Mouse (Mus musculus): ENCODE data around the gene Soat1. TPM values are rescaled to one million over a fixed set of nuclear protein-coding genes. Genes with fewer than 3 reads are reported as not detected.
A peak's percentile ranks its signal among the peaks of the same experiment; 100 is the strongest.
"Not testable (repeated sequence)": the region's sequence is repeated elsewhere in the genome, so short reads cannot be mapped to it uniquely, and the experiment has no call there.

Gene Soat1
- polyA plus RNA-seq (2014; fragmentation: Nextera tagmentation; extraction: Ambion mirVana): 6.9 and 10.9 TPM in 2 replicates

GRCm38 (mm10) chr1:156473961-156474503 is at the start of gene Soat1:
Gene Soat1, minus strand, starts transcription at chr1:156474331.
- Histone ChIP-seq H3K4me2 (ENCODE audit: low read length) (peak within 1 kb of the TSS; percentile 75), H3K4me3 (replicated peaks; ENCODE audit: low read depth, low read length) (peak within 1 kb of the TSS; percentile 85), H3K9ac (replicated peaks; ENCODE audit: low read length) (peak within 1 kb of the TSS; percentile 77), H3K27me3 (ENCODE audit: control insufficient read depth, insufficient read depth, low read length) (no peaks in the 10 kb centered on the region), H3K27ac (replicated peaks; ENCODE audit: low read depth, low read length) (0 out of 2 replicates have a peak within 1 kb of the TSS, but pooled peaks have one; percentile 55), H3K9me3 (ENCODE audit: control insufficient read depth, low read length) (0 out of 2 replicates have a peak, but pooled peaks cover 3% of the 10 kb centered on the region), H3K36me3 (ENCODE audit: control insufficient read depth, insufficient read depth, low read length) (no peaks in the 10 kb centered on the region), H3K4me1 (ENCODE audit: control insufficient read depth, insufficient read depth, low read length) (peaks cover 7% of the 10 kb centered on the region)
- WGBS: 0% methylated on average over 46 of the region's 46 CpGs
- DNase-seq (peak; percentile 92), ATAC-seq (ENCODE audit: low FRiP score, low TSS enrichment) (peak; percentile 98)

GRCm38 (mm10) chr1:156523842-156524241 is 49.7 kb upstream of the Soat1 start, which contains the start of gene Gm10031:
Gene Gm10031, plus strand, starts transcription at chr1:156524012.
- not testable (repeated sequence) for H3K9me3 ChIP-seq (ENCODE audit: control insufficient read depth, low read length); H3K4me2 ChIP-seq (ENCODE audit: low read length); H3K4me3 ChIP-seq (replicated peaks; ENCODE audit: low read depth, low read length); H3K27ac ChIP-seq (replicated peaks; ENCODE audit: low read depth, low read length); DNase-seq; H3K27me3 ChIP-seq (ENCODE audit: control insufficient read depth, insufficient read depth, low read length); H3K36me3 ChIP-seq (ENCODE audit: control insufficient read depth, insufficient read depth, low read length); H3K9ac ChIP-seq (replicated peaks; ENCODE audit: low read length); ATAC-seq (ENCODE audit: low FRiP score, low TSS enrichment); H3K4me1 ChIP-seq (ENCODE audit: control insufficient read depth, insufficient read depth, low read length)
- 94% methylated on average over 21 of the region's 22 CpGs for WGBS

- Histone ChIP-seq H3K27me3 (ENCODE audit: control insufficient read depth, insufficient read depth, low read length) (no peaks in the 10 kb centered on the region), H3K9ac (replicated peaks; ENCODE audit: low read length) (no peak overlapping the region), H3K4me3 (replicated peaks; ENCODE audit: low read depth, low read length) (no peak overlapping the region), H3K4me2 (ENCODE audit: low read length) (no peak overlapping the region), H3K36me3 (ENCODE audit: control insufficient read depth, insufficient read depth, low read length) (no peaks in the 10 kb centered on the region), H3K27ac (replicated peaks; ENCODE audit: low read depth, low read length) (no peak overlapping the region), H3K9me3 (ENCODE audit: control insufficient read depth, low read length) (no peaks in the 10 kb centered on the region), H3K4me1 (ENCODE audit: control insufficient read depth, insufficient read depth, low read length) (no peaks in the 10 kb centered on the region)
- DNase-seq: peak; percentile 15
- no peak for ATAC-seq (ENCODE audit: low FRiP score, low TSS enrichment)
- WGBS: 49% methylated on average over 15 of the region's 15 CpGs
These were observed 47.8 kb upstream of the Soat1 start for GRCm38 (mm10) chr1:156521796-156522517.

- no peaks in the 10 kb centered on the region for H3K9me3 ChIP-seq (ENCODE audit: control insufficient read depth, low read length)
- H3K9ac ChIP-seq (replicated peaks; ENCODE audit: low read length): no peak overlapping the region
- no peak overlapping the region for H3K4me2 ChIP-seq (ENCODE audit: low read length)
- DNase-seq (no peak), ATAC-seq (ENCODE audit: low FRiP score, low TSS enrichment) (no peak)
- 85% methylated on average over 3 of the region's 3 CpGs for WGBS
- H3K36me3 ChIP-seq (ENCODE audit: control insufficient read depth, insufficient read depth, low read length): no peaks in the 10 kb centered on the region
- H3K27ac ChIP-seq (replicated peaks; ENCODE audit: low read depth, low read length): no peak overlapping the region
- no peaks in the 10 kb centered on the region for H3K4me1 ChIP-seq (ENCODE audit: control insufficient read depth, insufficient read depth, low read length)
- no peak overlapping the region for H3K4me3 ChIP-seq (replicated peaks; ENCODE audit: low read depth, low read length)
- H3K27me3 ChIP-seq (ENCODE audit: control insufficient read depth, insufficient read depth, low read length): no peaks in the 10 kb centered on the region
These were observed 46.1 kb upstream of the Soat1 start for GRCm38 (mm10) chr1:156520136-156520780.

- Histone ChIP-seq H3K36me3 (ENCODE audit: control insufficient read depth, insufficient read depth, low read length) (no peaks in the 10 kb centered on the region), H3K9ac (replicated peaks; ENCODE audit: low read length) (no peak overlapping the region), H3K27ac (replicated peaks; ENCODE audit: low read depth, low read length) (no peak overlapping the region), H3K4me1 (ENCODE audit: control insufficient read depth, insufficient read depth, low read length) (no peaks in the 10 kb centered on the region), H3K27me3 (ENCODE audit: control insufficient read depth, insufficient read depth, low read length) (no peaks in the 10 kb centered on the region), H3K4me2 (ENCODE audit: low read length) (no peak overlapping the region), H3K9me3 (ENCODE audit: control insufficient read depth, low read length) (no peaks in the 10 kb centered on the region), H3K4me3 (replicated peaks; ENCODE audit: low read depth, low read length) (no peak overlapping the region)
- DNase-seq (no peak), ATAC-seq (ENCODE audit: low FRiP score, low TSS enrichment) (no peak)
- WGBS: 91% methylated on average over 3 of the region's 3 CpGs
These were observed 33.6 kb upstream of the Soat1 start for GRCm38 (mm10) chr1:156507753-156508152.

GRCm38 (mm10) chr1:156505901-156506300 is 31.8 kb upstream of the Soat1 start:
- Histone ChIP-seq H3K27me3 (ENCODE audit: control insufficient read depth, insufficient read depth, low read length) (no peaks in the 10 kb centered on the region), H3K9me3 (ENCODE audit: control insufficient read depth, low read length) (no peaks in the 10 kb centered on the region), H3K9ac (replicated peaks; ENCODE audit: low read length) (no peak overlapping the region), H3K4me2 (ENCODE audit: low read length) (no peak overlapping the region), H3K4me3 (replicated peaks; ENCODE audit: low read depth, low read length) (no peak overlapping the region), H3K36me3 (ENCODE audit: control insufficient read depth, insufficient read depth, low read length) (no peaks in the 10 kb centered on the region), H3K4me1 (ENCODE audit: control insufficient read depth, insufficient read depth, low read length) (no peaks in the 10 kb centered on the region), H3K27ac (replicated peaks; ENCODE audit: low read depth, low read length) (no peak overlapping the region)
- DNase-seq (no peak), ATAC-seq (ENCODE audit: low FRiP score, low TSS enrichment) (no peak)
- 64% methylated on average over 2 of the region's 2 CpGs for WGBS

- DNase-seq: no peak
- no peaks in the 10 kb centered on the region for H3K4me1 ChIP-seq (ENCODE audit: control insufficient read depth, insufficient read depth, low read length)
- H3K4me2 ChIP-seq (ENCODE audit: low read length): no peak overlapping the region
- no peaks in the 10 kb centered on the region for H3K27me3 ChIP-seq (ENCODE audit: control insufficient read depth, insufficient read depth, low read length)
- no peak for ATAC-seq (ENCODE audit: low FRiP score, low TSS enrichment)
- H3K27ac ChIP-seq (replicated peaks; ENCODE audit: low read depth, low read length): no peak overlapping the region
- no peaks in the 10 kb centered on the region for H3K36me3 ChIP-seq (ENCODE audit: control insufficient read depth, insufficient read depth, low read length)
- H3K9ac ChIP-seq (replicated peaks; ENCODE audit: low read length): no peak overlapping the region
- H3K9me3 ChIP-seq (ENCODE audit: control insufficient read depth, low read length): no peaks in the 10 kb centered on the region
- 79% methylated on average over 5 of the region's 5 CpGs for WGBS
- H3K4me3 ChIP-seq (replicated peaks; ENCODE audit: low read depth, low read length): no peak overlapping the region
These were observed 30.9 kb upstream of the Soat1 start for GRCm38 (mm10) chr1:156504945-156505523.

- ATAC-seq (ENCODE audit: low FRiP score, low TSS enrichment): no peak
- 89% methylated on average over 5 of the region's 5 CpGs for WGBS
- no peaks in the 10 kb centered on the region for H3K4me1 ChIP-seq (ENCODE audit: control insufficient read depth, insufficient read depth, low read length)
These were observed 22.8 kb upstream of the Soat1 start for GRCm38 (mm10) chr1:156496910-156497309.

More at GRCm38 (mm10) chr1:156496910-156497309, 22.8 kb upstream of the Soat1 start:
- no peak for DNase-seq
- H3K27ac ChIP-seq (replicated peaks; ENCODE audit: low read depth, low read length): no peak overlapping the region
- H3K27me3 ChIP-seq (ENCODE audit: control insufficient read depth, insufficient read depth, low read length): no peaks in the 10 kb centered on the region
- H3K4me3 ChIP-seq (replicated peaks; ENCODE audit: low read depth, low read length): no peak overlapping the region
- H3K9me3 ChIP-seq (ENCODE audit: control insufficient read depth, low read length): no peaks in the 10 kb centered on the region
- H3K4me2 ChIP-seq (ENCODE audit: low read length): no peak overlapping the region
- H3K9ac ChIP-seq (replicated peaks; ENCODE audit: low read length): no peak overlapping the region
- no peaks in the 10 kb centered on the region for H3K36me3 ChIP-seq (ENCODE audit: control insufficient read depth, insufficient read depth, low read length)

Measured in midbrain, embryonic 14.5 days (tissue).